Mouse (Mus musculus) intestine, embryonic 15.5 days (tissue): ENCODE results near the gene Krtap4-8. TPM values are rescaled to one million over a fixed set of nuclear protein-coding genes. Genes with fewer than 3 reads are reported as not detected.
"Not testable (repeated sequence)": the region's sequence is repeated elsewhere in the genome, so short reads cannot be mapped to it uniquely, and the experiment has no call there.

Experiments used
- ATAC-seq: fragments of 200-750 bp; cut with Nextera tagmentation; 2 replicates; pipeline ENCODE4 v1.8.0; 2017; ENCODE audit warnings: moderate TSS enrichment, moderate library complexity
- H3K27ac ChIP-seq: fragments of 300-500 bp; sonication (generic); 2 replicates; pipeline ENCODE4 v1.5.1; 2015; ENCODE audit warnings: mild to moderate bottlenecking, inconsistent platforms
- H3K27me3 ChIP-seq: fragments of 300-500 bp; sonication (generic); replicated peaks from 2 replicates; pipeline ENCODE4 v1.6.1; 2015; ENCODE audit warnings: inconsistent platforms
- H3K36me3 ChIP-seq: fragments of 300-500 bp; sonication (generic); 2 replicates; pipeline ENCODE4 v1.6.1; 2015; ENCODE audit warnings: inconsistent platforms
- H3K4me1 ChIP-seq: fragments of 300-500 bp; sonication (generic); replicated peaks from 2 replicates; pipeline ENCODE4 v1.6.1; 2015; ENCODE audit warnings: inconsistent platforms
- H3K4me2 ChIP-seq: fragments of 300-500 bp; sonication (generic); replicated peaks from 2 replicates; pipeline ENCODE4 v1.6.1; 2015; ENCODE audit warnings: mild to moderate bottlenecking, inconsistent platforms
- H3K4me3 ChIP-seq: fragments of 300-500 bp; sonication (generic); replicated peaks from 2 replicates; pipeline ENCODE4 v1.5.1; 2015; ENCODE audit warnings: inconsistent platforms
- H3K9ac ChIP-seq: fragments of 300-500 bp; sonication (generic); 2 replicates; pipeline ENCODE4 v1.6.1; 2015; ENCODE audit warnings: inconsistent platforms
- H3K9me3 ChIP-seq: fragments of 300-500 bp; sonication (generic); 2 replicates; pipeline ENCODE4 v1.6.1; 2016; ENCODE audit warnings: inconsistent platforms
- WGBS: fragments of 180-500 bp; shearing (Covaris S2); methylation state at CpG from one replicate; pipeline ENCODE4 v1.1.7; 2015; 5-methylcytosine and 5-hydroxymethylcytosine counted together
- polyA plus RNA-seq: library from polyadenylated mRNA; unstranded; fragments of >200 nt; fragmentation: Nextera tagmentation; extraction: Ambion mirVana; gene quantifications from 2 replicates; pipeline ENCODE4 v1.2.1, GENCODE M21; 2015

Gene Krtap4-8
- not detected in 2 replicates for polyA plus RNA-seq

- Histone ChIP-seq H3K9me3 (no peaks in the 10 kb centered on the region), H3K36me3 (no peaks in the 10 kb centered on the region), H3K27ac (no peak within 1 kb of the TSS), H3K4me3 (no peak within 1 kb of the TSS), H3K27me3 (no peaks in the 10 kb centered on the region), H3K9ac (no peak within 1 kb of the TSS), H3K4me2 (no peak within 1 kb of the TSS), H3K4me1 (0 out of 2 replicates have a peak, but pooled peaks cover 3% of the 10 kb centered on the region)
- WGBS: 93% methylated on average over 2 of the region's 2 CpGs
- no peak for ATAC-seq
These were observed at the start of gene Krtap4-8 for GRCm38 (mm10) chr11:99780604-99781003. TSS of gene Krtap4-8 (minus strand) at chr11:99780704.

- not testable (repeated sequence) for H3K4me3 ChIP-seq, H3K27me3 ChIP-seq, ATAC-seq, H3K27ac ChIP-seq, H3K4me1 ChIP-seq, H3K4me2 ChIP-seq, H3K9ac ChIP-seq, H3K36me3 ChIP-seq, H3K9me3 ChIP-seq
- WGBS: 87% methylated on average over 2 of the region's 2 CpGs
These were observed 35.1 kb upstream of the Krtap4-8 start, which contains the start of gene Gm11564 for GRCm38 (mm10) chr11:99815566-99815965. TSS of gene Gm11564 (minus strand) at chr11:99815666.

DNA sequence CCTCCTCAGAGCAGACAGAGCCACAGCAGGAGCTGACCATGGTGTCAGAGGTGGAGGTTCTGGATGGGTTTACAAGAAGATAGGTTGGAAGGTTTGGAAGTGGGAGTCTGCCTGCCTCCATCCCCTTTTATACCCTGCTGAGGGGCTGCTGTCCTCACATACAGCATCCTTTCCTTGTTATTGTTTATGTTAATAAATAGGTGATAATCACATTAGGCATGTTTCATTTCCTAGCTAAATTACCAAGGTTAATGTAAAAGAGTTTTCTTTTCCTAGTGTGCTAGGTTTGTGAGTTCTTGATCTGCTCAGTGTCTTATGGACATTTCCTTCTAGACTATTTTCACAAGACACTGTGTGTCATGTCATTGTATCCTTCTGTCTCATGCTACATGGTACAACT lies 29.3 kb upstream of the Krtap4-8 start, which contains the start of gene Krtap4-13:
Krtap4-13 (minus strand) TSS at position 101 of the 400 bp plus-strand sequence.
- H3K4me3 ChIP-seq, ATAC-seq, H3K27me3 ChIP-seq, H3K36me3 ChIP-seq, H3K4me1 ChIP-seq, H3K4me2 ChIP-seq, H3K9ac ChIP-seq, H3K27ac ChIP-seq, H3K9me3 ChIP-seq: not testable (repeated sequence)

DNA sequence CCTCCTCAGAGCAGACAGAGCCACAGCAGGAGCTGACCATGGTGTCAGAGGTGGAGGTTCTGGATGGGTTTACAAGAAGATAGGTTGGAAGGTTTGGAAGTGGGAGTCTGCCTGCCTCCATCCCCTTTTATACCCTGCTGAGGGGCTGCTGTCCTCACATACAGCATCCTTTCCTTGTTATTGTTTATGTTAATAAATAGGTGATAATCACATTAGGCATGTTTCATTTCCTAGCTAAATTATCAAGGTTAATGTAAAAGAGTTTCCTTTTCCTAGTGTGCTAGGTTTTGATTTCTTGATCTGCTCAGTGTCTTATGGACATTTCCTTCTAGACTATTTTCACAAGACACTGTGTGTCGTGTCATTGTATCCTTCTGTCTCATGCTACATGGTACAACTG lies 23.8 kb upstream of the Krtap4-8 start, which contains the start of gene Gm11554:
Gm11554 (minus strand) TSS at position 101 of the 400 bp plus-strand sequence.
- not testable (repeated sequence) for ATAC-seq, H3K4me1 ChIP-seq, H3K27me3 ChIP-seq, H3K36me3 ChIP-seq, H3K9ac ChIP-seq, H3K9me3 ChIP-seq, H3K4me2 ChIP-seq, H3K27ac ChIP-seq, H3K4me3 ChIP-seq
- no CpG with 5 or more reads among the region's 1 CpGs for WGBS

DNA sequence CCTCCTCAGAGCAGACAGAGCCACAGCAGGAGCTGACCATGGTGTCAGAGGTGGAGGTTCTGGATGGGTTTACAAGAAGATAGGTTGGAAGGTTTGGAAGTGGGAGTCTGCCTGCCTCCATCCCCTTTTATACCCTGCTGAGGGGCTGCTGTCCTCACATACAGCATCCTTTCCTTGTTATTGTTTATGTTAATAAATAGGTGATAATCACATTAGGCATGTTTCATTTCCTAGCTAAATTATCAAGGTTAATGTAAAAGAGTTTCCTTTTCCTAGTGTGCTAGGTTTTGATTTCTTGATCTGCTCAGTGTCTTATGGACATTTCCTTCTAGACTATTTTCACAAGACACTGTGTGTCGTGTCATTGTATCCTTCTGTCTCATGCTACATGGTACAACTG lies 18.3 kb upstream of the Krtap4-8 start, which contains the start of gene Gm11569:
Gm11569 (minus strand) TSS at position 101 of the 400 bp plus-strand sequence.
- no CpG with 5 or more reads among the region's 1 CpGs for WGBS

GRCm38 (mm10) chr11:99793367-99793766 lies 12.9 kb upstream of the Krtap4-8 start, which contains the start of gene Gm11596:
TSS of gene Gm11596 (minus strand) at chr11:99793467.
- H3K4me2 ChIP-seq: no peak within 1 kb of the TSS
- H3K36me3 ChIP-seq: no peaks in the 10 kb centered on the region
- ATAC-seq: no peak
- no peaks in the 10 kb centered on the region for H3K4me1 ChIP-seq
- H3K9ac ChIP-seq: no peak within 1 kb of the TSS
- no peaks in the 10 kb centered on the region for H3K27me3 ChIP-seq
- no peaks in the 10 kb centered on the region for H3K9me3 ChIP-seq
- no peak within 1 kb of the TSS for H3K27ac ChIP-seq
- no peak within 1 kb of the TSS for H3K4me3 ChIP-seq
- 75% methylated on average over 2 of the region's 2 CpGs for WGBS

More for the DNA sequence above, 18.3 kb upstream of the Krtap4-8 start, which contains the start of gene Gm11569:
- H3K36me3 ChIP-seq, H3K9ac ChIP-seq, H3K27me3 ChIP-seq, H3K4me1 ChIP-seq, H3K27ac ChIP-seq, H3K9me3 ChIP-seq, H3K4me3 ChIP-seq, H3K4me2 ChIP-seq, ATAC-seq: not testable (repeated sequence)

DNA sequence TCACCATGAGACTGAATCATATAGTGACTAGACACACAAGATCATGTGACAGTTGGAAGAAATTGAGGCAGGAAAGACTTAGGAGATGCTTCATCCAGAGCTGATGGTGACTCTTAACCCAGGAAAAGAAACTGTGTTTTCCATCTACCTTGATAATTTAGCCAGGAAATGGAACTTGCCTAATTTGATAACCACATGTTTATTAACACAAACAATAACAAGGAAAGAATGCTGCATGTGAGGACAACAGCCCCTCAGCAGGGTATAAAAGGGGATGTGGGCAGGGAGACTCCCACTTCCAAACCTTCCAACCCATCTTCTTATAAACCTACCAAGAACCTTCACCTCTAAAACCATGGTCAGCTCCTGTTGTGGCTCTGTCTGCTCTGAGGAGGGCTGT lies 4.4 kb upstream of the Krtap4-8 start, which contains the start of gene Krtap4-9:
Krtap4-9 (plus strand) TSS at position 301 of the 400 bp plus-strand sequence.
- H3K36me3 ChIP-seq, H3K27ac ChIP-seq, H3K4me1 ChIP-seq, ATAC-seq, H3K9ac ChIP-seq, H3K27me3 ChIP-seq, H3K4me2 ChIP-seq, H3K4me3 ChIP-seq, H3K9me3 ChIP-seq: not testable (repeated sequence)

- 61% methylated on average over 7 of the region's 7 CpGs for WGBS
- H3K4me1 ChIP-seq: 0 out of 2 replicates have a peak, but pooled peaks cover 3% of the 10 kb centered on the region
- no peaks in the 10 kb centered on the region for H3K9me3 ChIP-seq
- H3K27ac ChIP-seq: no peak overlapping the region
- ATAC-seq: no peak
- no peak overlapping the region for H3K4me3 ChIP-seq
- H3K4me2 ChIP-seq: no peak overlapping the region
- no peaks in the 10 kb centered on the region for H3K27me3 ChIP-seq
- no peaks in the 10 kb centered on the region for H3K36me3 ChIP-seq
- H3K9ac ChIP-seq: no peak overlapping the region
These were observed 2.1 kb downstream of the Krtap4-8 start for GRCm38 (mm10) chr11:99778401-99778800.

GRCm38 (mm10) chr11:99772813-99773212 lies 7.7 kb downstream of the Krtap4-8 start, which contains the start of gene Gm11595:
TSS of gene Gm11595 (minus strand) at chr11:99772913.
- H3K4me3 ChIP-seq, H3K36me3 ChIP-seq, H3K27me3 ChIP-seq, H3K27ac ChIP-seq, ATAC-seq, H3K4me2 ChIP-seq, H3K9me3 ChIP-seq, H3K4me1 ChIP-seq, H3K9ac ChIP-seq: not testable (repeated sequence)

DNA sequence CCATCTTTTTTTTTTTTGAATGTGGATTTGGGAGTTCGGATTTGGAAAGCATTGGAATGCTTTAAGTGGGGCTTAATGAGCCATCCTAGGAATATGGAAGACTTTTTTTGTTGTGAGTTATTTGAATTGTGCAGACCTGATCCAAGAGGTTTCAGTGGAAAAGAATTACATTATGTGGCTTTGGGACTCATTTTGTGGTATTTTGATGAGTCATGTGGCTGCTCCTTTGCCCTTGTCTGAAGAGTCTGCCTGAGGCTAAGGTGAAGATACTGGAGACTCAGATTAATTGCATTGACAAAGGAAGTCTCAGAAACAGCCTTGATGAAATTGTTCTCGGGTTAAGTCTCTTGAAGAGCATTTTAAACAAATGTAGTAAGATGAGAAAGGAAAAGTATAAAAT lies 12.1 kb downstream of the Krtap4-8 start:
- Histone ChIP-seq H3K4me3 (no peak overlapping the region), H3K4me1 (no peaks in the 10 kb centered on the region), H3K36me3 (no peaks in the 10 kb centered on the region), H3K9me3 (no peaks in the 10 kb centered on the region), H3K9ac (no peak overlapping the region), H3K27me3 (no peaks in the 10 kb centered on the region), H3K27ac (no peak overlapping the region), H3K4me2 (no peak overlapping the region)
- WGBS: 74% methylated on average over 2 of the region's 2 CpGs
- no peak for ATAC-seq

DNA sequence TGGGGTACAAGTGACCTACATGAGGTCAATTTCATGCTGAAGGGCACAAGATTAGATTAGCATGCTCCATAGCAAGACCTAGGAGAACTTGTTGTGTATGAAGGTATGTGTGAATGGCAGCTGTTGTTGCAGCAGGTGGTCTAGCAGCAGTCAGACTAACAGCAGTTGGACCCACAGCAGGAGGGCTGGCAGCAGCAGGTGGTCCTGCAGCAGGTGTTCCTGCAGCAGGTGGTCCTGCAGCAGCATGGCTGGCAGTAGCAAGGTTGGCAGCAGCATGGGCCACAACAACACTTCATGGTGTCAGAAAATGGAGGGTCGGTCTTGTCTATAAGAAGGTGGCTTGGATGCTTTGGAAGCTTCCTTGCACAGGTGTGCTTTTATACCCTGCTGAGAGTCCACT lies 21.6 kb downstream of the Krtap4-8 start:
- WGBS: 96% methylated on average over 1 of the region's 1 CpGs
- H3K4me3 ChIP-seq: no peak overlapping the region
- H3K9me3 ChIP-seq: no peaks in the 10 kb centered on the region
- no peak overlapping the region for H3K27ac ChIP-seq
- H3K4me2 ChIP-seq: no peak overlapping the region
- ATAC-seq: no peak
- H3K9ac ChIP-seq: no peak overlapping the region
- H3K4me1 ChIP-seq: no peaks in the 10 kb centered on the region
- H3K36me3 ChIP-seq: no peaks in the 10 kb centered on the region
- H3K27me3 ChIP-seq: no peaks in the 10 kb centered on the region

- no peak overlapping the region for H3K27ac ChIP-seq
- no peaks in the 10 kb centered on the region for H3K36me3 ChIP-seq
- H3K4me2 ChIP-seq: no peak overlapping the region
- H3K9ac ChIP-seq: no peak overlapping the region
- H3K27me3 ChIP-seq: no peaks in the 10 kb centered on the region
- H3K4me1 ChIP-seq: no peaks in the 10 kb centered on the region
- H3K4me3 ChIP-seq: no peak overlapping the region
- ATAC-seq: no peak
- 70% methylated on average over 3 of the region's 3 CpGs for WGBS
- no peaks in the 10 kb centered on the region for H3K9me3 ChIP-seq
These were observed 36.5 kb downstream of the Krtap4-8 start for GRCm38 (mm10) chr11:99743985-99744384.

DNA sequence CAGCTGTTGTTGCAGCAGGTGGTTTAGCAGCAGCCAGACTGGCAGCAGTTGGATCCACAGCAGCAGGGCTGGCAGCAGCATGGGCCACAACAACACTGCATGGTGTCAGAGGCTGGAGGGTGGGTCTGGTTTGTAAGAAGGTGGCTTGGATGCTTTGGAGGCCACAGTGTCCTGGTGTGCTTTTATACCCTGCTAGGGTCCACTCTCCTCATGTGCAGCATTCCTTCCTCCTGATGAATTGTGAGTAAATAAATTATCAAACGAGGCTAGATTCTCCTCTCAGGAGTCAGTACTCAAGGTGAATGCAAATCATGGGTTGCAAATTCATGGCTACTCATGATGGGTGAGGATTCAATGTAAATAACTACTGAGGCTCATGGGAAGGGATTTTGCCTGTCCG lies 46.3 kb downstream of the Krtap4-8 start, which contains the start of gene Gm14180:
Gm14180 (minus strand) TSS at position 101 of the 400 bp plus-strand sequence.
- Histone ChIP-seq H3K9me3 (no peaks in the 10 kb centered on the region), H3K27me3 (no peaks in the 10 kb centered on the region), H3K27ac (no peak within 1 kb of the TSS), H3K4me2 (no peak within 1 kb of the TSS), H3K4me1 (no peaks in the 10 kb centered on the region), H3K36me3 (no peaks in the 10 kb centered on the region), H3K4me3 (no peak within 1 kb of the TSS), H3K9ac (no peak within 1 kb of the TSS)
- no peak for ATAC-seq
- 57% methylated on average over 2 of the region's 2 CpGs for WGBS
